Mouse (Mus musculus) MEL (cell line): ENCODE results near the gene Fndc1.

Experiments
- CTCF ChIP-seq, 3 experiments: IDR thresholded peaks in 2 of 3; conservative IDR thresholded peaks in 1 of 3; 2 replicates each; pipeline ENCODE4 v1.5.1; 2011 to 2012; ENCODE audit warnings: low read length in 3 of 3, low read depth in 2 of 3, mild to moderate bottlenecking in 2 of 3, improper control_type of control experiment in 1 of 3, inconsistent platforms in 1 of 3, mixed read lengths in 1 of 3, moderate library complexity in 1 of 3; ENCODE audit not compliant: control insufficient read depth in 1 of 3, insufficient read depth in 1 of 3, poor library complexity in 1 of 3, severe bottlenecking in 1 of 3
- EP300 ChIP-seq, 2 experiments: IDR thresholded peaks; 2 replicates each; pipeline ENCODE4 v1.6.1; 2011; ENCODE audit warnings: improper control_type of control experiment in 2 of 2, low read length in 2 of 2, low read depth in 1 of 2, mild to moderate bottlenecking in 1 of 2
- GABPA ChIP-seq: IDR thresholded peaks from 2 replicates; pipeline ENCODE4 v1.6.1; 2012; ENCODE audit warnings: low read depth, mild to moderate bottlenecking, inconsistent platforms, low read length, improper control_type of control experiment, moderate library complexity
- JUND ChIP-seq: IDR thresholded peaks from 2 replicates; pipeline ENCODE4 v1.6.1; 2011; ENCODE audit warnings: low read depth, mild to moderate bottlenecking, improper control_type of control experiment, low read length
- MAFK ChIP-seq: IDR thresholded peaks from 2 replicates; pipeline ENCODE4 v1.6.1; 2011; ENCODE audit warnings: low read depth, mild to moderate bottlenecking, low read length, improper control_type of control experiment, borderline replicate concordance
- MAX ChIP-seq: IDR thresholded peaks from 2 replicates; pipeline ENCODE4 v1.6.1; 2011; ENCODE audit warnings: low read length, improper control_type of control experiment
- MYB ChIP-seq: IDR thresholded peaks from 2 replicates; pipeline ENCODE4 v1.6.1; 2011; ENCODE audit warnings: mild to moderate bottlenecking, low read depth, low read length, improper control_type of control experiment
- POLR2A ChIP-seq, 2 experiments: IDR thresholded peaks; 2 replicates each; pipeline ENCODE4 v1.6.1; 2011 to 2012; ENCODE audit warnings: low read length in 2 of 2, mild to moderate bottlenecking in 2 of 2, control low read depth in 1 of 2, improper control_type of control experiment in 1 of 2, low read depth in 1 of 2, moderate library complexity in 1 of 2; ENCODE audit not compliant: control insufficient read depth in 1 of 2, insufficient read depth in 1 of 2, poor library complexity in 1 of 2
- SIN3A ChIP-seq: IDR thresholded peaks from 2 replicates; pipeline ENCODE4 v1.6.1; 2012; ENCODE audit warnings: low read length, improper control_type of control experiment, inconsistent platforms
- USF2 ChIP-seq, 2 experiments: IDR thresholded peaks; 2 replicates each; pipeline ENCODE4 v1.6.1; 2011 to 2012; ENCODE audit warnings: improper control_type of control experiment in 2 of 2, low read length in 2 of 2, borderline replicate concordance in 1 of 2, inconsistent platforms in 1 of 2, low read depth in 1 of 2, mild to moderate bottlenecking in 1 of 2; ENCODE audit not compliant: insufficient read depth in 1 of 2
- ZC3H11A ChIP-seq: IDR thresholded peaks from 2 replicates; pipeline ENCODE4 v1.6.1; 2012; ENCODE audit warnings: low read depth, mild to moderate bottlenecking, inconsistent platforms, low read length, improper control_type of control experiment

GRCm38 (mm10) chr17:7746841-7747240, 80.3 kb downstream of the Fndc1 start:
- TF ChIP-seq GABPA (no peak), USF2 (IDR thresholded peaks at IDR 0.05; ENCODE audit: borderline replicate concordance in 1 of 2, insufficient read depth in 1 of 2, low read depth in 1 of 2, low read length in 2 of 2) (no peak), POLR2A (IDR thresholded peaks at IDR 0.05; ENCODE audit: control insufficient read depth in 1 of 2, insufficient read depth in 1 of 2, low read depth in 1 of 2, low read length in 2 of 2, poor library complexity in 1 of 2) (no peak), CTCF (IDR thresholded peaks at IDR 0.05 in 2 of 3, conservative IDR thresholded peaks at IDR 0.05 in 1 of 3; ENCODE audit: control insufficient read depth in 1 of 3, insufficient read depth in 1 of 3, low read depth in 2 of 3, low read length in 3 of 3, poor library complexity in 1 of 3, severe bottlenecking in 1 of 3) (no peak), SIN3A (no peak), MAX (no peak), JUND (no peak), EP300 (IDR thresholded peaks at IDR 0.05; ENCODE audit: low read depth in 1 of 2, low read length in 2 of 2) (no peak), ZC3H11A (no peak), MAFK (no peak), MYB (no peak)
